Mouse (Mus musculus) small intestine, adult 2 months (tissue): ENCODE measurements around the gene Rnf19b. TPM values are rescaled to one million over a fixed set of nuclear protein-coding genes. Genes with fewer than 3 reads are reported as not detected.

Experiments used
- H3K27ac ChIP-seq: fragments of 200-500 bp; 2 replicates; pipeline ENCODE4 v1.5.1; 2012; ENCODE audit warnings: low read depth, low read length, control low read depth, inconsistent platforms; ENCODE audit not compliant: insufficient read depth
- H3K27me3 ChIP-seq: fragments of 200-500 bp; 2 replicates; pipeline ENCODE4 v1.6.1; 2012; ENCODE audit warnings: mild to moderate bottlenecking, moderate library complexity, low read length, inconsistent platforms; ENCODE audit not compliant: control insufficient read depth, insufficient read depth
- H3K36me3 ChIP-seq: fragments of 200-500 bp; 2 replicates; pipeline ENCODE4 v1.6.1; 2012; ENCODE audit warnings: mild to moderate bottlenecking, low read length, control low read depth, inconsistent platforms; ENCODE audit not compliant: control insufficient read depth, insufficient read depth
- H3K4me1 ChIP-seq: fragments of 200-500 bp; 2 replicates; pipeline ENCODE4 v1.6.1; 2012; ENCODE audit warnings: low read length, inconsistent platforms, mixed read lengths; ENCODE audit not compliant: control insufficient read depth, insufficient read depth, insufficient read length
- H3K4me3 ChIP-seq: fragments of 200-500 bp; 2 replicates; pipeline ENCODE4 v1.5.1; 2012; ENCODE audit warnings: low read depth, mild to moderate bottlenecking, control low read depth, inconsistent platforms, low read length, moderate library complexity
- CTCF ChIP-seq: fragments of 200-500 bp; IDR thresholded peaks from 2 replicates; pipeline ENCODE4 v1.5.1; 2012; ENCODE audit warnings: low read depth, mild to moderate bottlenecking, control low read depth, inconsistent platforms, low read length, moderate library complexity, mixed read lengths; ENCODE audit not compliant: insufficient replicate concordance, insufficient read length; ENCODE audit errors: extremely low read depth
- POLR2A ChIP-seq: fragments of 200-500 bp; IDR thresholded peaks from 2 replicates; pipeline ENCODE4 v1.6.1; 2012; ENCODE audit warnings: low read depth, mild to moderate bottlenecking, control low read depth, inconsistent platforms, low read length, moderate library complexity
- WGBS: fragments of 180-500 bp; shearing (Covaris S2); methylation state at CpG from one replicate; pipeline ENCODE4 v1.1.7; 2018; 5-methylcytosine and 5-hydroxymethylcytosine counted together
- polyA plus RNA-seq: library from polyadenylated mRNA; depleted of rRNA; stranded (reverse); fragments of >200 nt; gene quantifications from 2 replicates; pipeline ENCODE4 v1.2.3, GENCODE M21; 2012

Gene Rnf19b
- polyA plus RNA-seq, 1 experiment = 218 TPM

DNA sequence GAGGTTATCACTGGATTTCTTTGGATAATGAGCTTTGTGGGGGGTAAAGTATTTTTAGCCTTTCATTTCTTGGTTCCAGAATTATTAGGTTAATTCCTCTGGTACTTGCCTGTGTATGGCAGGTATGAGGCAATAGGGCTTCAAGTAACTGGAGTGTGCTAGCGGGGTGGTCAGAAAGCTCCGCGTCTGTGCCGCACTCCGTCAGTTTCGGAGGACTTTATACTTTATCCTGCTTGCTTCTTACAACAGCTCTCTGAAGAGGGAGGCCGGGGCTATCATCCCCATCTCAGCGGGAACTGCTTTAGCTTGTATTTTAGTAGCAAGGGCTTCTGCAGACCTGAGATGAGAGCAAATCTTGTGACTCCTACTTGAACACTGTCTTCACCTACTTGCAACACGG lies 21.1 kb downstream of the Rnf19b start:
- Histone ChIP-seq H3K4me1 (peaks cover 9% of the 10 kb centered on the region), H3K27me3 (no peaks in the 10 kb centered on the region), H3K27ac (no peak overlapping the region), H3K4me3 (no peak overlapping the region), H3K36me3 (peaks cover 71% of the 10 kb centered on the region)
- 97% methylated on average over 9 of the region's 9 CpGs for WGBS
- TF ChIP-seq POLR2A = no peak
- no peak for TF ChIP-seq CTCF

DNA sequence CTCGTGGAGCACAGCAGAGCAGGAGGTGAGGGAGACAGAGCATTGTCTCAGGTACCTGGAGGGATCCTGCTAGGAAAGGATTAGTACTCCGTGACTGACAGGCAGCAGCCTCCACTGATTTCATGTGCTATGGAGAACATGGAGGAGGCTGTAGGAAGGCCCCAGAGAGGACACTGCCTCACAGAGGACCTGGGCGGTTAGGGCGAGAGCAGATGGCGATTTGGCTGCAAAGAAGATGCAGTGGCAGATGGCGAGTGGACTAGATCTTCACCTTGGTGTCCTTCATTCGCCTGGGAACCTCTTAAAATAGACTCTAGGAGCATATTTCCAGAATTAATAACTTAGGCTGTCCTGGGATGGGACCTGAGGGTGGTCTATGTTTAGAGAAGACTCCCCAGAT lies 23.0 kb downstream of the Rnf19b start:
- Histone ChIP-seq H3K36me3 (peaks cover 63% of the 10 kb centered on the region), H3K4me1 (peaks cover 9% of the 10 kb centered on the region), H3K4me3 (no peak overlapping the region), H3K27ac (no peak overlapping the region), H3K27me3 (no peaks in the 10 kb centered on the region)
- TF ChIP-seq POLR2A (no peak), CTCF (no peak)
- WGBS = 92% methylated on average over 7 of the region's 7 CpGs

DNA sequence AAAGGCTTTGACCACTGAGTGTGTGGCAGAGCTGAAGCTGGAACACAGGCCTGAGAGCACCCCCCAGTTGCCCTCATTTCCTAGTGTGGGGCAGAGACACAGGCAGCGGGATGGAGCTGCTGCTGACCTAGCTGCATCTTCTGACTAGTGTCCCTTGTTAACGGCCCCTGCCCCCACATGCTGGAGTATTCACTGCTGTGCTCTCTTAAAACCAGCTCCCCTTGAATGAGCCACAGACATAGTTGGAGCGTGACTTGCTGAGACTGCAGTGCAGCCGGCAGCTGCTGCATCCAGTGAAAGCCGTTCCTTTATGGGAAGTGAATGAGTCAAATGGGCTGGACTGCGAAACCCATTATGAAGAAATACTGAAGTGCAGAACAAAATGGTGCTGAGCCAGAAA lies 23.4 kb downstream of the Rnf19b start:
- H3K4me3 ChIP-seq = no peak overlapping the region
- TF ChIP-seq POLR2A = no peak
- no peak for TF ChIP-seq CTCF
- 68% methylated on average over 6 of the region's 6 CpGs for WGBS
- H3K36me3 ChIP-seq = peaks cover 60% of the 10 kb centered on the region
- H3K27ac ChIP-seq = peak overlapping the region; percentile 68
- no peaks in the 10 kb centered on the region for H3K27me3 ChIP-seq
- H3K4me1 ChIP-seq = peaks cover 9% of the 10 kb centered on the region

DNA sequence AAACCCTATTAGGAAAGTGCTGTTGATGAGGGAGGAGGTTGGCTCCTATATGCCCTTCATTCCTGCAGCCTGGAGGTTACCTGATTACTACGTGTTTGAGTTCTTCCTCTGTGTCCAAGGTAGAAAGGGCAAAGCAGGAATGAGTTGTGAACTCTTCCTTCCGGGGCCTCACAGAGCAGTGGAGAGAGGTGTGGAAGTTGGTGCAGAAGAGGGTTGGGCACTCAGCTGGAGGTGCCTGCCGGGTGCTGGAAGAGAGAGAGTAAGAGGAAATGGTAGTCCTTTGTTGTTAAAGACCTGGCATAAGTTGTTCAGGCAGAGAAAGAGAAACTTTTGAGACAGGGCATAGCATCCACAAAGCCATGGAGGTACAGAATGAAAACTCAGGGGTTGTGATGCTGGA lies 23.9 kb downstream of the Rnf19b start:
- Histone ChIP-seq H3K36me3 (peaks cover 56% of the 10 kb centered on the region), H3K4me3 (no peak overlapping the region), H3K27me3 (no peaks in the 10 kb centered on the region), H3K4me1 (peaks cover 9% of the 10 kb centered on the region), H3K27ac (peak overlapping the region; percentile 68)
- WGBS = 18% methylated on average over 3 of the region's 3 CpGs
- TF ChIP-seq POLR2A = no peak
- no peak for TF ChIP-seq CTCF

DNA sequence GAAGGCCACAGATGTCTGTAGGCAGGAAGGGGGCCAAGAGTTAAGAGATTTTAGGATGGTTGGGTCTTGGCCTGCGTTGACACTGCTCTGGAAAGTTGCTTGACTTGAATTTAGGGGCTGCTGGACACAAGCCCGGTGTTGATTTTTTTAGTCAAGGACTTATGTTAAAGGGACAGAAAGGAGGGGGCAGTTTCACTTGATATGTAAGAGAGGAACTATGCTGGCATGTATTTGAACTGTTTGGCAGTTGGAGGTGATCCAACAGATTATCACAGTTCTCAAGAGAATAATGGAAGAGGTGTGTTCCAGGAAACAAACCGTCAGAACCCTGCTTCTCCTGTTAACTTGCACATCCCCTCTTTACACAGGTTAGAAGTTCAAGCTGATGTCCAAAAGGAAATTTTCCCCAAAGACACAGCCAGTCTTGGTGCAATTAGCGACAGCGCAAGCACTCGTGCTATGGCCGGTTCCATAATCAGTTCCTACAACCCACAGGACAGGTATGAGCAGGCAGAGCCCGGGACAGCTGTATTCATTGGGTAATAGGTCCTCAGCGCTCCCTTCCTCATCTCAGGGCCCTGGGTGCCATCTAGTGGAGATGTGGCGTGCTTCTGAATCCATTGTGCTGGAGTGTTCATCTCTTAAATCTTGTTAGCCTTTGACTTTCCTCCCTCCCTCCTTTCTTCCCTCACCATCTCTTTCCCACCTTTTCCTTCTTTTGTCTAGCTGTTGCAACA lies 24.5 kb downstream of the Rnf19b start:
- peak overlapping the region; percentile 68 for H3K27ac ChIP-seq
- no peaks in the 10 kb centered on the region for H3K27me3 ChIP-seq
- 14% methylated on average over 10 of the region's 10 CpGs for WGBS
- TF ChIP-seq POLR2A (no peak), CTCF (peak; percentile 83; the same call in 1 of the 2 replicates)
- peaks cover 55% of the 10 kb centered on the region for H3K36me3 ChIP-seq
- no peak overlapping the region for H3K4me3 ChIP-seq
- H3K4me1 ChIP-seq = peaks cover 9% of the 10 kb centered on the region

DNA sequence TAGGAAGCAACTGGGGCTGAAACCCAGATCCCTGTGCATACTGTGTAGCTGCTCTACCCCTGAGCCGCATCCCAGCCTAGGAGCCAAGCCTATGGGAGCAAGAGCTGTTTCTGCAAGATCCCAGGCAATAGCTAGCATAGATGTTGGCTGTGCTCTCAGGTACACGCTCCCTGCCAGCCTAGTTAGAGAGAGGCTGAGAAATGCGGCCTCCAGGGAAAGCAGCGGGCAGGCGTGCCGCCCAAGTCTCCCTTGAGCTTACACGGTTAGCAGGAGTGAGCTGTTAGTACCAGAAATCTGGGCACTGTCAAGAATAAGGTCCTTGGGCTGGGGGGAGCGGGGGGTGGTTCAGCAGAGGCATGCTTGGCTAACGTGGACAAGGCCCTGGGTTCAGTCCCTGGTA lies 26.8 kb downstream of the Rnf19b start:
- H3K4me1 ChIP-seq = peaks cover 9% of the 10 kb centered on the region
- H3K36me3 ChIP-seq = peaks cover 36% of the 10 kb centered on the region
- WGBS = 93% methylated on average over 9 of the region's 9 CpGs
- H3K4me3 ChIP-seq = no peak overlapping the region
- H3K27ac ChIP-seq = no peak overlapping the region
- no peak for TF ChIP-seq POLR2A
- TF ChIP-seq CTCF = no peak
- no peaks in the 10 kb centered on the region for H3K27me3 ChIP-seq

DNA sequence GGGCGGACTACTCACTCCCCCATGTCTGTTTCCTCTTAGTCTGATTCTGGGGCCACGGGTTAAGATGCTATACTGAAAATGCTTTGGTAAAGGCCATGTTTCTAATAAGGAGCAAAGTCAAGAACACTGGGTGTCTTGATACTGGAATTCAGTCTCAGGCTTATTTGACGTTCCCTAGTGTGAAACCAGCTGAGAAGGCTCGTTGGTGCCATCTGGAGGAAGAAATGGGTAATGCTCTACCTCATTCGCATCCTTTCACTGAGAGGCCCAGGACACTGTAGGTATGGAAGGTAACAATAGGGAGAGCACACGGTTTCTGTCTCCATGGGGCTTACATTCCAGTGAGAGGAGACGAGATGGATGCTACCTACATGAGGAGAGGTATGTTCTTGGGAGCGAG lies 28.0 kb downstream of the Rnf19b start:
- WGBS = 29% methylated on average over 8 of the region's 8 CpGs
- Histone ChIP-seq H3K27ac (no peak overlapping the region), H3K4me1 (peaks cover 9% of the 10 kb centered on the region; the same call in 1 of the 2 replicates), H3K4me3 (no peak overlapping the region), H3K36me3 (peaks cover 25% of the 10 kb centered on the region), H3K27me3 (no peaks in the 10 kb centered on the region)
- no peak for TF ChIP-seq POLR2A
- TF ChIP-seq CTCF = no peak
